Mouse (Mus musculus) heart, embryonic 16.5 days (tissue): Measurements from ENCODE around the gene Thra. TPM values are rescaled to one million over a fixed set of nuclear protein-coding genes. Genes with fewer than 3 reads are reported as not detected.
A peak's percentile ranks its signal among the peaks of the same experiment; 100 is the strongest.

Experiments
- ATAC-seq: fragments of 200-750 bp; cut with Nextera tagmentation; replicated peaks from 2 replicates; pipeline ENCODE4 v1.8.0; 2017; ENCODE audit warnings: moderate number of reproducible peaks; ENCODE audit not compliant: insufficient read depth, low FRiP score; ENCODE audit errors: extremely low read depth
- H3K27ac ChIP-seq: fragments of 300-500 bp; sonication (generic); 2 replicates; pipeline ENCODE4 v1.5.1; 2014; ENCODE audit warnings: mild to moderate bottlenecking, low read length, control low read depth, moderate library complexity
- H3K27me3 ChIP-seq: fragments of 300-500 bp; sonication (generic); 2 replicates; pipeline ENCODE4 v1.6.1; 2014; ENCODE audit warnings: low read length, mixed read lengths; ENCODE audit not compliant: control insufficient read depth, insufficient read depth
- H3K36me3 ChIP-seq: fragments of 300-500 bp; sonication (generic); 2 replicates; pipeline ENCODE4 v1.6.1; 2014; ENCODE audit not compliant: control insufficient read depth, insufficient read depth
- H3K4me1 ChIP-seq: fragments of 300-500 bp; sonication (generic); 2 replicates; pipeline ENCODE4 v1.6.1; 2014; ENCODE audit warnings: low read length, mixed read lengths; ENCODE audit not compliant: control insufficient read depth, insufficient read depth
- H3K4me2 ChIP-seq: fragments of 300-500 bp; sonication (generic); 2 replicates; pipeline ENCODE4 v1.6.1; 2014; ENCODE audit warnings: low read depth, mild to moderate bottlenecking, control low read depth, low read length
- H3K4me3 ChIP-seq: fragments of 300-500 bp; sonication (generic); 2 replicates; pipeline ENCODE4 v1.5.1; 2014; ENCODE audit warnings: mild to moderate bottlenecking, control low read depth, low read length
- H3K9ac ChIP-seq: fragments of 300-500 bp; sonication (generic); 2 replicates; pipeline ENCODE4 v1.6.1; 2014; ENCODE audit warnings: low read length, control low read depth
- H3K9me3 ChIP-seq: fragments of 300-500 bp; sonication (generic); replicated peaks from 2 replicates; pipeline ENCODE4 v1.6.1; 2016; ENCODE audit warnings: low read length; ENCODE audit not compliant: control insufficient read depth
- WGBS: fragments of 180-500 bp; shearing (Covaris S2); extraction: QIAGEN DNeasy Blood & Tissue Kit; methylation state at CpG from one replicate; pipeline ENCODE4 v1.1.7; 2014; 5-methylcytosine and 5-hydroxymethylcytosine counted together
- polyA plus RNA-seq: library from polyadenylated mRNA; unstranded; fragments of >200 nt; fragmentation: Nextera tagmentation; extraction: Ambion mirVana; gene quantifications from 2 replicates; pipeline ENCODE4 v1.2.1, GENCODE M21; 2015

Gene Thra
- 37.5 and 40.2 TPM in 2 replicates for polyA plus RNA-seq

GRCm38 (mm10) chr11:98740393-98741050 is at the start of gene Thra:
Thra (plus strand) TSS chr11:98740638.
- H3K4me2 ChIP-seq: peak within 1 kb of the TSS; percentile 92
- ATAC-seq: peak; percentile 62
- peak within 1 kb of the TSS; percentile 92 for H3K9ac ChIP-seq
- H3K9me3 ChIP-seq: no peaks in the 10 kb centered on the region
- H3K27me3 ChIP-seq: no peaks in the 10 kb centered on the region
- under 1% methylated on average over 22 of the region's 22 CpGs for WGBS
- peak within 1 kb of the TSS; percentile 96 for H3K27ac ChIP-seq
- no peaks in the 10 kb centered on the region for H3K36me3 ChIP-seq
- H3K4me3 ChIP-seq: peak within 1 kb of the TSS; percentile 68
- H3K4me1 ChIP-seq: peaks cover 41% of the 10 kb centered on the region

GRCm38 (mm10) chr11:98693201-98693600 is 47.2 kb upstream of the Thra start:
- H3K4me3 ChIP-seq: no peak overlapping the region
- no peaks in the 10 kb centered on the region for H3K9me3 ChIP-seq
- H3K4me2 ChIP-seq: no peak overlapping the region
- no peaks in the 10 kb centered on the region; the same call in 1 of the 2 replicates for H3K4me1 ChIP-seq
- ATAC-seq: 0 out of 2 replicates have a peak, but pooled peaks have one; percentile 10
- H3K27me3 ChIP-seq: no peaks in the 10 kb centered on the region
- peaks cover 49% of the 10 kb centered on the region for H3K36me3 ChIP-seq
- H3K27ac ChIP-seq: no peak overlapping the region
- 74% methylated on average over 13 of the region's 13 CpGs for WGBS
- H3K9ac ChIP-seq: no peak overlapping the region

GRCm38 (mm10) chr11:98693746-98694145 is 46.7 kb upstream of the Thra start:
- 80% methylated on average over 9 of the region's 9 CpGs for WGBS
- Histone ChIP-seq H3K4me2 (no peak overlapping the region), H3K9ac (no peak overlapping the region), H3K36me3 (peaks cover 47% of the 10 kb centered on the region), H3K4me3 (no peak overlapping the region), H3K4me1 (no peaks in the 10 kb centered on the region; the same call in 1 of the 2 replicates), H3K27ac (no peak overlapping the region), H3K9me3 (no peaks in the 10 kb centered on the region), H3K27me3 (no peaks in the 10 kb centered on the region)
- ATAC-seq: no peak

GRCm38 (mm10) chr11:98694301-98694700 is 46.1 kb upstream of the Thra start:
- no peak; the same call in 1 of the 2 replicates for ATAC-seq
- Histone ChIP-seq H3K4me1 (no peaks in the 10 kb centered on the region; the same call in 1 of the 2 replicates), H3K9ac (no peak overlapping the region), H3K27ac (no peak overlapping the region), H3K4me3 (no peak overlapping the region), H3K9me3 (no peaks in the 10 kb centered on the region), H3K4me2 (no peak overlapping the region), H3K36me3 (peaks cover 47% of the 10 kb centered on the region), H3K27me3 (no peaks in the 10 kb centered on the region)
- WGBS: 57% methylated on average over 9 of the region's 9 CpGs

GRCm38 (mm10) chr11:98695408-98695807 is 45.0 kb upstream of the Thra start:
- no peaks in the 10 kb centered on the region for H3K9me3 ChIP-seq
- no peak overlapping the region for H3K4me3 ChIP-seq
- H3K9ac ChIP-seq: no peak overlapping the region
- H3K4me1 ChIP-seq: peaks cover 3% of the 10 kb centered on the region
- H3K27me3 ChIP-seq: no peaks in the 10 kb centered on the region
- no peak for ATAC-seq
- H3K27ac ChIP-seq: no peak overlapping the region
- no peak overlapping the region for H3K4me2 ChIP-seq
- WGBS: 65% methylated on average over 14 of the region's 14 CpGs
- H3K36me3 ChIP-seq: peaks cover 38% of the 10 kb centered on the region

GRCm38 (mm10) chr11:98696454-98697216 is 43.8 kb upstream of the Thra start:
- peaks cover 26% of the 10 kb centered on the region for H3K36me3 ChIP-seq
- ATAC-seq: no peak

GRCm38 (mm10) chr11:98697225-98697624 is 43.2 kb upstream of the Thra start:
- no peak overlapping the region for H3K9ac ChIP-seq
- H3K4me1 ChIP-seq: peaks cover 3% of the 10 kb centered on the region
- H3K27me3 ChIP-seq: no peaks in the 10 kb centered on the region
- ATAC-seq: no peak
- 88% methylated on average over 12 of the region's 12 CpGs for WGBS
- H3K9me3 ChIP-seq: no peaks in the 10 kb centered on the region
- peaks cover 22% of the 10 kb centered on the region for H3K36me3 ChIP-seq
- H3K4me2 ChIP-seq: no peak overlapping the region
- no peak overlapping the region for H3K4me3 ChIP-seq
- no peak overlapping the region for H3K27ac ChIP-seq

More at GRCm38 (mm10) chr11:98696454-98697216, 43.8 kb upstream of the Thra start:
- no peaks in the 10 kb centered on the region for H3K9me3 ChIP-seq
- no peak overlapping the region for H3K9ac ChIP-seq
- H3K4me3 ChIP-seq: no peak overlapping the region
- no peaks in the 10 kb centered on the region for H3K27me3 ChIP-seq
- no peak overlapping the region for H3K4me2 ChIP-seq
- WGBS: 79% methylated on average over 14 of the region's 14 CpGs
- no peak overlapping the region for H3K27ac ChIP-seq
- peaks cover 3% of the 10 kb centered on the region for H3K4me1 ChIP-seq

GRCm38 (mm10) chr11:98698849-98699640 is 41.4 kb upstream of the Thra start:
- Histone ChIP-seq H3K9me3 (no peaks in the 10 kb centered on the region), H3K4me1 (peaks cover 3% of the 10 kb centered on the region), H3K4me2 (no peak overlapping the region), H3K36me3 (peaks cover 9% of the 10 kb centered on the region), H3K27me3 (no peaks in the 10 kb centered on the region), H3K9ac (no peak overlapping the region), H3K27ac (no peak overlapping the region), H3K4me3 (no peak overlapping the region)
- ATAC-seq: no peak
- 82% methylated on average over 16 of the region's 16 CpGs for WGBS
